Comparison of ENCODE assay signal across 17 mouse cellular contexts in the genomic region with DNA sequence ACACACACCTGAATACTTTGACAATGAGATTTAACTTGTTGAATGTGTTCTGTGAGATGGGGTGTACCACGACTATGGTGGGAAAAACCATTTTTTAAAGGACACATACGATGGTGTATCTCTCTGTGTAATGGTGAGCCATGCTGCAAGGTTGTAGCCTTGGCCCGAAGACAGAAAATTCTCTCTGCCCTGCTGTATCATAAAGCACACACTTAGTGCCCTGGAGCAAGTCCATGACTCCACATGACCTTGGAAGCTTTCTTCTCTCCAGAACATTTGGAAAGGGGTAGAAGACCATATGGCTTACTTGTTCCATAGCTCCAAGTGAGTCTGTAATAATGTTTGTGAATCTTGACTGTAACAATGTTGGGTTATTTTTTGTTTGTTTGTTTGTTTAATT.
DNase-seq lines count a peak whose midpoint lies in the region; ATAC-seq and TF ChIP-seq lines count a peak whose summit lies in the region.
"Had no signal": no experiment of that assay in that cellular context is flagged by ENCODE, and none has a peak within 500 bp of the region (broad histone marks: within the 10 kb centered on the region; RNA-seq: fewer than 3 reads in every experiment).

No protein-coding gene starts in this region.

- H3K4me1 ChIP-seq in cerebellum, adult 2 months (ENCODE audit: control insufficient read depth, insufficient read depth, low read length) = peaks cover 6% of the 10 kb centered on the region; the same call in 1 of the 2 replicates
- H3K4me1 ChIP-seq: embryonic facial prominence, embryonic 13.5 days; forebrain, embryonic 12.5 days; heart, embryonic 12.5 days; hindbrain, embryonic 10.5 days; intestine, embryonic 15.5 days had no signal

- TF ChIP-seq CTCF in cerebellum, adult 2 months (IDR thresholded peaks at IDR 0.05; ENCODE audit: borderline replicate concordance, insufficient read depth, low read depth, low read length) = no peak

- H3K4me3 ChIP-seq in cerebellum, adult 2 months (replicated peaks; ENCODE audit: insufficient read depth, low read depth, low read length) = no peak overlapping the region
- H3K4me3 ChIP-seq: embryonic facial prominence, embryonic 13.5 days; forebrain, embryonic 12.5 days; heart, embryonic 12.5 days; hindbrain, embryonic 10.5 days; intestine, embryonic 15.5 days had no signal

- peak; percentile 75 for ATAC-seq in cerebellum, adult (ENCODE audit: insufficient number of reproducible peaks, low FRiP score, low TSS enrichment)
- ATAC-seq: CD4-positive, CD25-positive, alpha-beta regulatory T cell, adult 4 months; forebrain, postnatal 0 days; intestine, embryonic 15.5 days had no signal

- WGBS in cerebellum, adult 2 months = 18% methylated on average over 3 of the region's 3 CpGs

- DNase-seq in cerebellum, postnatal 4 days (ENCODE audit: low spot score in 2 of 2) = no peak
- peak; percentile 50 to 80 for DNase-seq in cerebellum, adult 2 months
- DNase-seq in cerebellum, postnatal 10 days = peak; percentile 60 to 80
- DNase-seq in urinary bladder, adult 18-20 months (ENCODE audit: low spot score in 2 of 2) = no peak
- DNase-seq in ovary, postnatal 36 days (ENCODE audit: low spot score) = no peak
- no peak for DNase-seq in kidney, postnatal 14 days
- DNase-seq: adrenal gland, postnatal 10 days; forebrain, postnatal 0 days; kidney, adult 18-20 months had no signal

- H3K27me3 ChIP-seq in cerebellum, adult 2 months (ENCODE audit: control insufficient read depth, insufficient read depth, low read length) = no peaks in the 10 kb centered on the region
- H3K27me3 ChIP-seq: embryonic facial prominence, embryonic 13.5 days; forebrain, embryonic 12.5 days; heart, embryonic 12.5 days; intestine, embryonic 15.5 days had no signal

- H3K27ac ChIP-seq in cerebellum, adult 2 months (ENCODE audit: insufficient read depth, low read length) = no peak overlapping the region
- H3K27ac ChIP-seq: embryonic facial prominence, embryonic 13.5 days; forebrain, embryonic 12.5 days; hindbrain, embryonic 10.5 days; hindbrain, embryonic 14.5 days; intestine, embryonic 15.5 days had no signal

- no peak for TF ChIP-seq POLR2A in cerebellum, adult 2 months (IDR thresholded peaks at IDR 0.05; ENCODE audit: borderline replicate concordance, insufficient read depth, low read length)

Comparison
In these comparisons a context has a peak if more than half of its experiments do, and no peak if none do; other contexts are left out.
1. DNase-seq: peak in cerebellum, adult 2 months (2 of 2) and cerebellum, postnatal 10 days (2 of 2); none in cerebellum, postnatal 4 days (0 of 2), urinary bladder, adult 18-20 months (0 of 2), ovary, postnatal 36 days (single experiment) and kidney, postnatal 14 days (single experiment).